Mouse (Mus musculus) limb, embryonic 14.5 days (tissue): ENCODE measurements around the gene Dglucy. TPM values are rescaled to one million over a fixed set of nuclear protein-coding genes. Genes with fewer than 3 reads are reported as not detected.

Source experiments
- ATAC-seq: fragments of 200-750 bp; cut with Nextera tagmentation; 2 replicates; pipeline ENCODE4 v1.8.0; 2017; ENCODE audit warnings: low read depth, moderate number of reproducible peaks, moderate TSS enrichment; ENCODE audit not compliant: low FRiP score
- DNase-seq: peaks from one replicate; pipeline ENCODE4 v3.0.0-alpha.2; 2015; ENCODE audit warnings: low spot score
- H3K27ac ChIP-seq: fragments of 300-500 bp; sonication (generic); replicated peaks from 2 replicates; pipeline ENCODE4 v1.5.1; 2014; ENCODE audit warnings: low read depth, mild to moderate bottlenecking, low read length, moderate library complexity, mixed read lengths
- H3K27me3 ChIP-seq: fragments of 300-500 bp; sonication (generic); 2 replicates; pipeline ENCODE4 v1.6.1; 2014; ENCODE audit warnings: low read length, mixed read lengths; ENCODE audit not compliant: control insufficient read depth, insufficient read depth
- H3K36me3 ChIP-seq: fragments of 300-500 bp; sonication (generic); 2 replicates; pipeline ENCODE4 v1.6.1; 2014; ENCODE audit warnings: mild to moderate bottlenecking, low read length, moderate library complexity, mixed read lengths; ENCODE audit not compliant: control insufficient read depth, insufficient read depth
- H3K4me1 ChIP-seq: fragments of 300-500 bp; sonication (generic); 2 replicates; pipeline ENCODE4 v1.6.1; 2014; ENCODE audit warnings: antibody characterized with exemption, low read length, mixed read lengths; ENCODE audit not compliant: control insufficient read depth, insufficient read depth
- H3K4me2 ChIP-seq: fragments of 300-500 bp; sonication (generic); replicated peaks from 2 replicates; pipeline ENCODE4 v1.6.1; 2014; ENCODE audit warnings: low read depth, mild to moderate bottlenecking, low read length, moderate library complexity; ENCODE audit not compliant: severe bottlenecking
- H3K4me3 ChIP-seq: fragments of 300-500 bp; sonication (generic); replicated peaks from 2 replicates; pipeline ENCODE4 v1.5.1; 2014; ENCODE audit warnings: low read length
- H3K9ac ChIP-seq: fragments of 300-500 bp; sonication (generic); 2 replicates; pipeline ENCODE4 v1.6.1; 2014; ENCODE audit warnings: mild to moderate bottlenecking, low read depth, low read length, moderate library complexity; ENCODE audit not compliant: severe bottlenecking
- H3K9me3 ChIP-seq: fragments of 300-500 bp; sonication (generic); 2 replicates; pipeline ENCODE4 v1.6.1; 2016; ENCODE audit warnings: low read length; ENCODE audit not compliant: control insufficient read depth
- POLR2A ChIP-seq: fragments of 200-500 bp; IDR thresholded peaks from 2 replicates; pipeline ENCODE4 v1.8.0; 2012; ENCODE audit warnings: inconsistent platforms, mild to moderate bottlenecking, moderate library complexity, borderline replicate concordance; ENCODE audit not compliant: insufficient read depth, insufficient read length; ENCODE audit errors: extremely low read depth
- WGBS: fragments of 180-500 bp; shearing (Covaris S2); extraction: QIAGEN DNeasy Blood & Tissue Kit; methylation state at CpG from one replicate; pipeline ENCODE4 v1.1.7; 2014; 5-methylcytosine and 5-hydroxymethylcytosine counted together
- polyA plus RNA-seq, 2 experiments: library from polyadenylated mRNA; depleted of rRNA in 1 of 2; stranded (reverse) in 1 of 2; unstranded in 1 of 2; fragments of >200 nt; fragmentation: Nextera tagmentation in 1 of 2; extraction: Ambion mirVana in 1 of 2; gene quantifications; 2 replicates each; pipeline versions ENCODE4 v1.2.1 to v1.2.3; 2012 to 2014

Gene Dglucy
- polyA plus RNA-seq, 2 experiments = 2.0 to 3.1 TPM

- no peaks in the 10 kb centered on the region for H3K4me1 ChIP-seq
- H3K4me3 ChIP-seq = no peak overlapping the region
- DNase-seq (no peak), ATAC-seq (no peak)
- no peak overlapping the region for H3K4me2 ChIP-seq
- H3K27me3 ChIP-seq = no peaks in the 10 kb centered on the region
- no peaks in the 10 kb centered on the region for H3K9me3 ChIP-seq
- H3K9ac ChIP-seq = no peak overlapping the region
- H3K36me3 ChIP-seq = peaks cover 4% of the 10 kb centered on the region; the same call in 1 of the 2 replicates
- TF ChIP-seq POLR2A = no peak
- no peak overlapping the region for H3K27ac ChIP-seq
- WGBS = 86% methylated on average over 14 of the region's 14 CpGs
Measured at GRCm38 (mm10) chr12:100931653-100932052, 152.8 kb downstream of the Dglucy start.

- Histone ChIP-seq H3K4me2 (no peak overlapping the region), H3K27ac (no peak overlapping the region), H3K9ac (no peak overlapping the region), H3K9me3 (no peaks in the 10 kb centered on the region), H3K36me3 (no peaks in the 10 kb centered on the region), H3K4me1 (no peaks in the 10 kb centered on the region), H3K27me3 (no peaks in the 10 kb centered on the region), H3K4me3 (no peak overlapping the region)
- ATAC-seq (no peak), DNase-seq (no peak)
- WGBS = 75% methylated on average over 5 of the region's 5 CpGs
- no peak for TF ChIP-seq POLR2A
Measured at GRCm38 (mm10) chr12:100934796-100935195, 155.9 kb downstream of the Dglucy start.

- no peak for TF ChIP-seq POLR2A
- H3K27ac ChIP-seq = no peak overlapping the region
- no peak overlapping the region for H3K4me3 ChIP-seq
- no peak overlapping the region for H3K9ac ChIP-seq
- WGBS = 18% methylated on average over 2 of the region's 2 CpGs
- ATAC-seq (peak; percentile 45; the same call in 1 of the 2 replicates), DNase-seq (peak; percentile 64)
- no peaks in the 10 kb centered on the region for H3K4me1 ChIP-seq
- 0 out of 2 replicates have a peak, but pooled peaks cover 2% of the 10 kb centered on the region for H3K36me3 ChIP-seq
- no peaks in the 10 kb centered on the region for H3K27me3 ChIP-seq
- no peak overlapping the region for H3K4me2 ChIP-seq
- no peaks in the 10 kb centered on the region for H3K9me3 ChIP-seq
Measured at GRCm38 (mm10) chr12:100936116-100936515, 157.3 kb downstream of the Dglucy start.

GRCm38 (mm10) chr12:100936737-100937136, 157.9 kb downstream of the Dglucy start:
- Histone ChIP-seq H3K27ac (no peak overlapping the region), H3K4me3 (no peak overlapping the region), H3K36me3 (0 out of 2 replicates have a peak, but pooled peaks cover 2% of the 10 kb centered on the region), H3K27me3 (no peaks in the 10 kb centered on the region), H3K4me2 (no peak overlapping the region), H3K4me1 (no peaks in the 10 kb centered on the region), H3K9ac (no peak overlapping the region), H3K9me3 (no peaks in the 10 kb centered on the region)
- DNase-seq = no peak
- ATAC-seq = no peak
- no peak for TF ChIP-seq POLR2A
- 88% methylated on average over 4 of the region's 4 CpGs for WGBS

- 57% methylated on average over 21 of the region's 21 CpGs for WGBS
- H3K4me1 ChIP-seq = no peaks in the 10 kb centered on the region
- DNase-seq = no peak
- peak; percentile 44; the same call in 1 of the 2 replicates for ATAC-seq
- no peak overlapping the region for H3K4me2 ChIP-seq
- H3K27ac ChIP-seq = peak overlapping the region; percentile 55
- no peak overlapping the region for H3K4me3 ChIP-seq
- TF ChIP-seq POLR2A = no peak
- peak overlapping the region; percentile 25; the same call in 1 of the 2 replicates for H3K9ac ChIP-seq
- 0 out of 2 replicates have a peak, but pooled peaks cover 2% of the 10 kb centered on the region for H3K36me3 ChIP-seq
- H3K9me3 ChIP-seq = no peaks in the 10 kb centered on the region
- no peaks in the 10 kb centered on the region for H3K27me3 ChIP-seq
Measured at GRCm38 (mm10) chr12:100937441-100938360, 158.8 kb downstream of the Dglucy start.
